Mouse (Mus musculus) lung, postnatal 0 days (tissue): ENCODE data around the gene Gm20388.

ENCODE experiments used
- CTCF ChIP-seq: IDR thresholded peaks from 2 replicates; pipeline ENCODE4 v1.5.1; 2016; ENCODE audit warnings: antibody characterized with exemption, mild to moderate bottlenecking
- EP300 ChIP-seq: IDR thresholded peaks from 2 replicates; pipeline ENCODE4 v1.6.1; 2016; ENCODE audit warnings: antibody characterized with exemption, mild to moderate bottlenecking, control low read depth

- TF ChIP-seq CTCF (no peak), EP300 (no peak)
These were observed 2396.2 kb downstream of the Gm20388 start for GRCm38 (mm10) chr8:122306660-122307399.
